Mouse (Mus musculus): Measurements from ENCODE around the gene Tmem150a. TPM values are rescaled to one million over a fixed set of nuclear protein-coding genes. Genes with fewer than 3 reads are reported as not detected.

Gene Tmem150a
- total RNA-seq, 2 experiments from 2014 or later = 31.4 to 34.1 TPM

DNA sequence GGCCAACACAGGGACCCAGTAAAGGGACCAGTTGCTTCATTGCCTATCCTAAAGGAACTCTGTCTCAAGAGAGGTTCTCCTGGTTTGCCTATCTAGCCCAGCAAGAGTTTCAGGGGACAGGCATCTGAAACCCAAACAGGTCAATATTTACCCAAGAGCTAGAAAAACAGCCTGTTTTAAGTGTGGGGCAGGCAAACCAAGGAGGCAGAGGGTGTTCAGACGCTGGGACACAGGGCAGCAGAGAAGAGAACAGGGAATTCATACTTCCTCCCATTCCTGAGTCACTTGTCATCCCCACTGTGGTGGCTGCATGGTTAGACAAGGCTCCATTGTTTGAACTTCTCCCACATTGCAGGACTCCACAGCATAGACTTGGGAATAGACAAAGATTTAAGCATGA, 16.3 kb downstream of the Tmem150a start:
- no peak for DNase-seq (ENCODE audit: low spot score in 2 of 2)

DNA sequence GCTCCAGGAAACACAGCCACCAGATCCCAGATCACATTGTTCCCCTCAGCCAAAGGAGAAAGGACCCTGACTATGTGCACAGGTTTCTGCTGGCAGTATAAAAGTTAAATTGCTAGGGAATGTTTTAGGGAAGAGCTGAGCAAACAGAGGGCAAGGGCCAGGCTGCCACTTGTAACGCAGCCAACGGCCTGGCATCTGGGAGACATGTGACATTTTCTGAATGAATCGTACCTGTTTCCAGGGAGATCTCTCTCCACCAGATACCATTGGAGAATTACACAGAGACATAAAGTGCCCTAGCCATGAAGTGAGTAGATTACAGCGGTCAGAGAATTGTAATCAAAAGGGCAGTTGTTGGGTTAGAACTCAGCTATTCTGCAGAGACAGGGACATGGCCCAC, 17.9 kb downstream of the Tmem150a start:
- DNase-seq (ENCODE audit: low spot score in 2 of 2) = no peak

DNA sequence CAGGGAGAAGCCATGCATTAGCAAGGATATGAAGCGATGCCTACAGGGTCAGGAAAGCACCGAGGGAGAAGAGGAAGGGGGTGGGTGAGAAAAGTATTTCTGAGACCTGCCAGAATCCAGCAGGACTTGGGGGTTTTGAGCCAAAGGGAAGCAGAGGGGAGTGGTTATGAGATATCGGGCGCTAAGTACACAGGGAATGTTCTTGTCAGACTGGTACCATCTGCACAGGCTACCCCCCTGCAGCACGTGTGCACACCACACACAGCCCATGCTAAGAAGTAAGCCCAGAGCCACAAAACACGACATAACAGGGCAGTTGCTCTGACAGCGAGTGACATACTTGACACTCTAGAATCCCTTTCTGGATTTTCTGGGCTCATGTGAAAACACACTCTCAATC, 19.0 kb downstream of the Tmem150a start:
- no peak for DNase-seq (ENCODE audit: low spot score in 2 of 2)

DNA sequence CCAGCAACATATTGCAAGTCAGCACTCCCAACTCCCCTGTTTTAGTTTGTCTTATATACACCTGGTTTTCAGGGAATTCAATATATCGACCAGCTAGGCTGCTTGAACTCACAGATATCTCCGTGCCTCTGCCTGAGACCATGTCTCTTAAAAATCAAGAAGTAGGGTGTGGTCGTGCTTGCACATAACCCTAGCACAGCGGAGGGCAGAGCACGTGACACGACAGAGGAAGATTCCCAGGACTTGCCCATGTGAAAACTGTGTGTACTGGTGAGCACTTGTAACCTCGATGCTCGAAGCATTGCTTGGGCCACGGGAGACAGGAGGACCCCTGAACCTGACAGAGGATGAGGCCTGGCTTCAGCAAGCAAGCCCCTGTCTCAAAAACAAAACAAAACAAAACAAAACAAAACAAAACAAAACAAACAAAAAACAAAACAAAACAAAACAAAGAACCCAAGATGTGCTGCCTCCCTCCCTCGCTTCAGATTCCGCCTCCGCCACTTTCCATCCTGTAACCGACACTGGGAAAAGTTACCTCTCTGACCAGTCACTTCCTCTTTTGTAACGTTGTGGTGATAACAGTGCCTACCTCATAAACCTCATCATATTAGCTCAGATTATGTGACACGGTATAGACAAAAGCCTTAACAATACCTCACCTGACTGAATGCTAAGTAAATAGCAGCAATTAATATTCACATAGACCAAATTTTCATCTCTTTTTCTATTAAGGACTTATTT, 19.7 kb downstream of the Tmem150a start:
- no peak for DNase-seq (ENCODE audit: low spot score in 2 of 2)

DNA sequence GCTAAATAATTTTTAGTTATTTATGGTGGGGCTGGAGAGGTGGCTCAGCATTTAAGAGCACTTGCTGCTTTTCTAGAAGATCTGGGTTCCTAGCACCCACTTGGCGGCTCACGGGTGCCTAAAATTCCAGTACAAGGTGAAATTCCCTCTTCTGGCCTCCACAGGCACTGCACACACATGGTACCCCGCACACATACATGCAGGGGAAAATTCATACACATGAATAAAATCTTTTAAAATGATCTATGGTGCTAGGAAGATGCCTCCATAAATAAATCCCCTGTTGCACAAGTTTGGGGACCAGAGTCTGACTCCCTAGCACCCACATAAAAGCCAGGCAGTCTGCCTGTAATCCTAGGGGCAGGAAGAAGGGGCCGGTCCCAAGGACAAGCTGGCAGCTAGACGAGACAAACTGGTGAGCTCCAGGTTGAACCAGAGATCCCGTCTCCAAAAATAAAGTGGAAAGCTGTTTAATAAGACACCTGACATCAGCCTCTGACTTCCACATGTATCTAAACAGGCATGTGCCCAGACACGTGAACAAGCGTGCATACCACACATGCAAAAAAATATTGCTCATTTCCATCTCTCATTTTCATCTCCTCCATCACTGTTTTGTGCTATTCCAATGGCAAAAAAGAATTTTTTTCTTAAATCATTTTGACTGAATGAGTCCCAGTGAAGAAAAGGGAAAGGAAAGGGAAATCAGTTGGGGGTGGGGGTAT, 23.4 kb downstream of the Tmem150a start:
- DNase-seq (ENCODE audit: low spot score in 2 of 2) = no peak

DNA sequence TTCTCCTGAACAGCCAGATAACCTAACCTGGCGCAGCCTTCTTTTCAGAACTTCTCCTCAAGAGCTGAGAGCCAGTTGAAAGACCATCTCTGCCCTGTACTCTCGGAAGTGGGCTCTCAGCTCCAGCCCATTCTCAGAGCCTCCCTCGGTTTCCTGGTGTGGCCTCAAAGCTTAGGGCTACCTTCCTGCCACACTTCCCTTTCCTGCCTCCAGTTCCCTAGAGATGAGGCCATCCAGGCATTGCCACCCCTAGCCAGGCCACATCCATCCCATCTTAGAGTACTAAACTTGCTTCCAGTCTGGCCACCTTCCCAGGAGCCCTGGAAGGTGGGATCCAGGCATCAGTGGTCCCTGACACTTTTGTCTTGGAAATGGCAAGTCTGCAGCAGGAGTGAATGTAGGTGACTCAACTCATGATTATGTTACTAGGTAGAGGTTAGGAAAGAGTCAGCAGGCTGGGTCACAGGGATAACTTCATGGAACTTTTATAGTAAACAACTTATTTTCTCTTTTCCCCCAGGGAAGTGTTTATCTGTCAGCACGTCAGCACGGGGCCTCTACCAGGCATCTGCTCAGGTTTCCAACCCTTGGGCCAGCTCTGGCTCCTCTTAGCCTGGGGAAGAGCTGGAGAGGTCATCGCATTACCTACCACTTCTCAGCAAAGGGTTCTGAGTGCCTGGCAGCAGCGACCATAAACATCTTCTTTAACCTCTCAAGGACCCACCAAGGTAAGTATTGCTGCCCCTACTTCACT, 24.3 kb downstream of the Tmem150a start:
- no peak for DNase-seq (ENCODE audit: low spot score in 2 of 2)

DNA sequence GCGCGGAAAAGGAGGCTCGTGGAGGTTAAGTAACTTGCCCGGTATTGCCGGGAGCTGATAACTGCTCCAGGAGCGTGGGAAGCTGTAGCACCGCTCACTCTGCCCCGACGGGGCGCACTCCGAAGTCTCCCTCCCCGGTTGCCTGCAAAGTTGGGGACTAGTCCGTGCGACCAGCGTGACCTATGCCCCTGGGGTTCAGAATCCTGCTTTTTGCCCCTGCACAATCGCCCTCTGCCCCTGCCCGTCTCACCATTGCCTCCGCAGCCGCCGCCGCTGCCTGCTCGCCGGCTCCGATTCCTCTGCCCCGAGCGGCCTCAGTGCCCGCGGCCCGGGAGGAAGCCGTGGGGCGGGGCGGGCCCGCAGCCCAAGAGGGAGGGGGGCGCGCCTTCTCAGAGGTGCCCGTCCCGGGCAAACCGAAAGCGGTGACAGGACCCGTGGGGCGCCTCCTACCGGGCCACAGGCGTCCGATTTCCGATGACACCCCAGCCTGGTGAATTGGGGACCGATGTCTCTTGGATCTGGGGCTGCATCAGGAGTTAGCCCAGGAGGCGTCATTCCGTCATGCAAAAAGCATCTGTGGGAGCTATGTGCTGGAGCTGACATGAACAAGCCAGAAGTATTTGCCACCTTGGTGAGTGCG, 25.0 kb downstream of the Tmem150a start, which contains the start of gene Vamp5:
Gene Vamp5, minus strand, starts transcription at position 338 of the 640 bp plus-strand sequence.
- peak; percentile 61 to 71 for DNase-seq (ENCODE audit: low spot score in 2 of 2)

DNA sequence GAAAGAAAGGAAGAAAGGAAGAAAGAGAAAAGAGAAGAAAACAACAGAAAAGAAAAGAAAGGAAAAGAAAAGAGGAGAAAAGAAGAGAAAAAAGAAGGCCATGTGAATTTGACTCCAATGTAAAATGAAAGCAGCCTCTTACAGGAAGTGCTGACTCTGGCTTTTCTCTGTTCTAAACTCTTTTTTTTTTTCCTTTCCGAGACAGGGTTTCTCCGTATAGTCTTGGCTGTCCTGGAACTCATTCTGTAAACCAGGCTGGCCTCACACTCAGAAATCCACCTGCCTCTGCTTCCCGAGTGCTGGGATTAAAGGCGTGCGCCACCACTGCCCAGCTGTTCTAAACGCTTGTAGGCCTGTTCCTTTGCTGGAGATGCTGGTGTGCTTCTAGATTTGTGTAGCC, 27.2 kb downstream of the Tmem150a start:
- DNase-seq (ENCODE audit: low spot score in 2 of 2) = no peak

DNA sequence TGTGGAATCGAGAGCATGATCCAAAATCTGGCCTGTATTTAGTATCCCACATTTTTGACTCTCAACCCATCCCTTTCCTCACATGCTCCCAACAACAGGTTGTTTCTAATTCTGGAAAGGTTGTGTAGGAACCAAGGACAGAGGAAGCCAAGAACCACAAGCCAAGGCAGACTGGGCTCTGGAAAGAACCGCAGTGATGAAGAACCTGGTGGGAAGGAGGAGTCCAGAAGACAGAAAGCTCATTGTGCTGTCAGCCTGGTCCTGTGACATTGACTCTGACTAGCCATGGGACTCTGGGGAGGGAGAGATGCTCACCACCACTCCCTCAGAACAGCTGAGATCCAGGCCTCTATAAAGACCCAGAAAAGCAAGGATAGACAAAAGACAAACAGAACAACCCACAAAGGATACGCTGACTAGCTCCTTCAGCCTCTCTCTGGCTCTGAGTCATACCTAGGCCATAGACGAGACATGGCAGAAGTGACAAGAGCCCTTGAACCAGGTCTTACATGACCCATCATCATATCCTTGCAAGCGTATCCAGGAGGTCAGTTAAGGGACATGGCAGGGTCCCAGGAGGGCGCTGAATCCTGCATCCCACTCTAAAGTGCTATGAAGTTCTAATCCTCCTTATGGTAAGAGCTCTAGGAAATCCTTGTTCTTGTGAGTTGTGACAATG, 28.0 kb downstream of the Tmem150a start:
- DNase-seq (ENCODE audit: low spot score in 2 of 2) = no peak

DNA sequence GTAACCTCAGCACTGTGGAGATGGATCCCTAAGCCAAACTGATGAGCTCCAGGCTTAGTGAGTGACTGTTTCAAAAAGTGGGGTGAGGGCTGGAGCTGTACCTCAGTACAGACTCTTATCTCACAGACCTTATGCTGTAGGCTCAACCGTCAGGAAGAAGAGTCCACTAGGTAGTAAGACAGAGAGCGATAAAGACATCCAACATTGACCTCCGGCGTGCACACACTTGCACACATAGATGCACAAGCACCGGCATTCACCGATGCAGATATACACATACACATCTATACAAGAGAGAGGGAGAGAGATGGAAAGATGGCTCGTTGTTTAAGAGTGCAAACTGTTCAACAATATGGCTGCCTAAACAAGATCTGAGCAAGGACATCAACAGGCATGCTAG, 28.7 kb downstream of the Tmem150a start:
- DNase-seq (ENCODE audit: low spot score in 2 of 2) = no peak

DNA sequence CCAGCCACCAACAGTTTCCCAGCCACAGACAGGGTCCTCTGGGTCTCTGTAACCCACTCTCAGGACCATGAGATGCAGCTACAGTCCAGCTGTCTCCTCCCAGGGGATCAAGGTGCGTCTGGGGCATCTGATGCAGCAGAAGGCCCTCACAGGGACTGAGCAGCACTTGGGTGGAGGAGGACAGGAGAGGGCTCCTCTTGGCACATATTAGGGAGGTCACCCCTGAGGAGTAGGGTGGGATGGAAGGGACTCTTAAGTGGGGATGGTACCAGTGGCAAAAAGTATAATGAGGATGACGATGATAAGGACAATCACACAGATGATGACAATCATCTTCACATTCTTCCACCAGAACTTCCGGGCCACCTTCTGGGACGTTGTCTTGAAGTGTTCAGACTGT, 30.0 kb downstream of the Tmem150a start:
- no peak for DNase-seq (ENCODE audit: low spot score in 2 of 2)

DNA sequence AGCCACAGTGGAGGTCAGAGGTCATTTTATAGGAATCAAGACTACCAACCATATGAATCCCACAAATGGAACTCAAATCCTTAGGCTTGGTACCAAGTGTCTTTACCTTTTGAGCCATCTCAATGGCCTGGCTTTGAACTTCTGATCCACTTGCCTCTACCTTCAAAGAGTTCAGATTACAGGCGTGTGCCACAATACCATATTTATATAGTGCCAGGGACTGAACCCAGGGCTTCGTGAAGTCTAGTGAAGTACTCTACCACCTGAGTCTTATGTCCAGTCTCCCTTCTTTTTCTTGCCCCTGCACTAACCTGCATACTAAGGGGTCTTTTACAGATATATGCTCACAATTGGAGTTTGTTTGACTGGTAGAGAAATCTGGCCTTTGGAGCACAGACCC, 31.3 kb downstream of the Tmem150a start:
- DNase-seq (ENCODE audit: low spot score in 2 of 2) = no peak

DNA sequence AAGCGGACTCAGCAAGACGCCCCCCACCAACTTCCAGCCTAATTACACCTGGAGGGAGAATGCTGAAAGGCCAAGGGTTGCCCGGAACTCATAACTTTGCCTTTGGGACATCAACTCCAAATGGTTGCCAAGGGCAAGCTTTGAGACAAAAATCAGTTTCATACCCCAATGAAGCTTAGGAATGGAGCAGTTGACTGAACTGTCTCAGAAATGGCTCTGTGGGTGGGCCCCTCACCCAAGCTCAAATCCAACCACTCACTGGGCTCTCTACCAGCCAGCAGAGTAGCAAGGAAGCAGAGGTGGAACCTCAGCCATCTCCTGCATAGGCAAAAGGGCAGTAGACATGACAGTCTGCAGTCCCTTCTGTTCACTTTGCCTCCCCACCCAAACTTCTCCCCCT, 32.6 kb downstream of the Tmem150a start:
- DNase-seq (ENCODE audit: low spot score in 2 of 2) = no peak

DNA sequence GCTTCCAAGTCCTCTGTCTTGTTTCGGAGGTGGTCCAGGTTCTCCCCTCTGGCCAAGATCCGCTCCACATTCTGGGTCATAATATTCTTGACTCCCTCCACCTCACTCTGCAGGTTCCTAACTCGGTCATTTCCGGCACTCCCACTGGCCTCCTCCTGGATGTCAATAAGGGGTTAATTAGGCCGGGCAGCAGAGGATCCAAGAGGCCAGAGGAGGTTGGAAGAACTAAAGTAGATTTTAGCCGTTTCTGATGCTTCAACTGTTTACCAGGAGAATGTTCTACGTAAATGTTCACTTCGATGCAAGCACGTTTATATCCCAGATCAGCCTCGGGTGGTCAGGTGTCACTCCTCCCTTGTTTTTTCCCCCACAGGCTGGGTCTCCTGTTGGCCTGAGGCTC, 33.0 kb downstream of the Tmem150a start:
- DNase-seq (ENCODE audit: low spot score in 2 of 2) = no peak

DNA sequence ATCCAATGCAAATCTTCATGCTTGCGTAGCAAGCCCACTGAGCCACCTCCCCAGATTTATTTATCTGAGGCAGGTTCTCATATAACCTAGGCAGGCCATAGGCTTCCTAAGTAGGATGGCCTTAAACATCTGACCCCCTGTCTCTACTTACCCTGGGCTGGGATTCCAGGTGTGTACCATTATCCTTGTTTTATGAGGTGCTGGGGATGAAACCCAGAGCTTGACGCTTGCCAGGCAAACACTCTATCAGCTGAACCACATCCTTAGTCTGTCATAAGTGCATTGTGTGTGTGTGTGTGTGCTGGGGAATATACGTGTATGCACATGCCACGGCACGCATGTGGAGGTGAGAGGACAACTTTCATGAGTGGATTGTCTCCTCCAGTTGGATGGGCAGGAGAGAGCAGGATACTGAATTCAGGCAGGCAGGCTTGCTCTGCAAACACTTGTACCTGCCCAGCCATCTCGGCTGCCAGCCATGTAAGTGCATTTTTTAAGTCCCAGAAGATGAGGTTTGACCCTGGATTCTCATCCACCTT, 33.6 kb downstream of the Tmem150a start:
- DNase-seq (ENCODE audit: low spot score in 2 of 2) = no peak

DNA sequence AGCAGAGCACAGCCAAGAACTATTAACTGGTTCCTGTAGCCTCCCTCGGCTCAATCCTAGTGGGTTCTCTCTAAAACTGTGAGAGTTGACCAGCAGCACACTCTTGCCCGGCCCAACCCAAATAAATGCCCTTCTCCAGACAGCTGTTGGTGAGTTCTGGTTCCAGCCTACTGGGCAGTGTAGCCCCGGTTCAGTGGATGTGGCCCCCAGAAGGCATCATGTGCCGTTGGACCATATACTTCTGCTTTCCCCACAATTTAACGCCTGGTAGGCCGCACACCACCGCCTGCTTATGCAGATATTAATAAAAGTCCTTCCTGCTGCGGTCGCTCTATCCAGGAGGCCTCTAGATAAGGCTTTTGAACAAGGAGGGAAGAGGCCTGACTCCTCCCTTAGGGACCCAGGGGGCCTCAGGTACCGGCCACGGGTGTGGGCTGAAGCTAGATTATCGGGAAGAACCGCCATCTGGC, 34.3 kb downstream of the Tmem150a start:
- peak in 1 of 2 experiments; percentile 23 for DNase-seq (ENCODE audit: low spot score in 2 of 2)

DNA sequence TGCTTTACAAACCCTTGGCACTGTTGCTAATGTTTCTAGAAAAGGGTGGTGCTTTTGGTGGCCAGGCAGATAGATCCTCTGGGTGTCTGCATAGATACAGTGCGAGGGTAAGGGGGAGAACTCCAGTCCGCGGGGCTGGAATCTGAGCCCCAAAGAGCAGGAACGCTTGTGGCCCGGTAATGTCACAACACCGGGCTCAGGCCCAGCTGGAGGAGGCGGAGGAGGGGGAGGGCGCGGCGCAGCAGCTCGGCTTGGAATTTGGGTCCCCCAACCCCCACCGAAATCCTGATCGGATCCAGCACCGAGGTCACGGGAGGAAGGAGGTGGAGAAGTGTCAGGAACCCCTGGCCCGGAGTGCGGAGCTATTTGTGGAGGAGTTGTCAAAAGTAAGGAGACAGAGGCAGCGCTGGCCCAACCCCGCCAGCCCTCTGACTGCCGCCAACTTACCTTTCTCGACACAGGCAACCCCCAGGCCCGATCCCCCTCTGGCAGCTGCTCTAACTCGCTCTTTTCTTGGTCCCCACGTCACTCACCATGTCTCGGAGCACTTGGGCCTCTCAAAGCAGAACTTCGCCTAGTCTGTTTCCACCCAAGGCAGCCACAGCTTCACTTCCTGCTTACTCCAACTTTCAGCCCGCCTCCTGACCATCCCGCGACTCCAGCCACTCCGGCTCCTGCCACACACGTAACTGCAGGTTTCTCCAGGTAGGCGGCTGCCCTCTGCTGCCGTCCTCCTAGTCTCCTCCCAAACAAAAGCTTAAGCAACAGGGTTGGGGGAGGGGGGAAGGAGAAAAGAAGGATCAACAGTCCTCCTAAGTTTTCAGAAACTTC, 34.9 kb downstream of the Tmem150a start, which contains the start of gene Vamp8:
Gene Vamp8, minus strand, starts transcription at position 763 of the 831 bp plus-strand sequence.
- DNase-seq (ENCODE audit: low spot score in 2 of 2) = peak; percentile 54 to 68

DNA sequence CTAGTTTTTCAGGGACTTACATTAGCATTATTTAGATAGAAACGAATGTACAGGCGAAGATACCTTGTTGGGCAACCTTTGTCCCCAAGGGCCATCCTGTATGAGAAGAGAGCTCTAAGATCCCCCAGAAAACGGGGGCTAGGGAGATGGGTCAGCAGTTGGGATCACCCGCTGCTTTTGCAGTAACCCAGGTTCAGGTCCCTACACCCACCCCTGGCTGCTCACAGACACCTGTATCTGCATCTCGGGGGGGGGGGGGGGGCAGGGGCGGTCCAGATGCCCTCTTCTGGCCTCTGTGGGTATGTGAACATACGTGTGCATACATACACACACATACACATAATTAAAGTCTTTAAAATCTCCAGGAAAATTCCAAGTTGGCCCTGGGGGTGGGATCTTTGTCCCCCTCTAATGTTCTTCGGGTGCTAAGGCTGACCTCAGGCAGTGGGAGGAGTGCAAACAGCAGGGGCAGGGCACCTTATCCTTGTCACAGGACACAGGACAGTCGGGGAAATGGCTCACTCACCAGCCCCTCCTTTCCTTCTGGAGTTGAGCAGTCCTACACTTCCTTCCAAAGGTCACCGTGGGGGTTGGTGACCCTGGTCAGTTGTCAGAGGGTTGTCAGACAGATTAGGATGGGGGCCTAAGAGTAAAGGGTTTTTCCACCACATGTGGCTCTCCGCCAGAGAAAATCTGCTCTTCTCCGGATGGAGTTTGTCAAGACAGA, 35.7 kb downstream of the Tmem150a start:
- DNase-seq (ENCODE audit: low spot score in 2 of 2) = peak in 1 of 2 experiments; percentile 47

DNA sequence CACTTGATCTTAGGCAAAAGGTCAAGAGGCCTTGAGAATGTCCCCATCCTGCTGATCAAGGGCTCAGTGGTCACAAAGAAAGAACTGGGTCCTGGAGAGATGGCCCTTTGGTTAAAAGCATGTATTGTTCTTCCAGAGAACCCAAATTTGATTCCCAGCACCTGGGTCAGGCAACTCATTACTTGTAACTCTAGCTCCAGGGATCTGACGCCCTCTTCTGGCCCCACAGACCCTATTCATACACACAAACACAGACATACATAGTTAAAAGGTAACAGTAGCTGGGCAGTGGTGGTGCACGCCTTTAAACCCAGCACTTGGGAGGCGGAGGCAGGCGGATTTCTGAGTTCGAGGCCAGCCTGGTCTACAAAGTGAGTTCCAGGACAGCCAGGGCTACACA, 37.1 kb downstream of the Tmem150a start:
- DNase-seq (ENCODE audit: low spot score in 2 of 2) = no peak
